Mouse (Mus musculus) ovary, postnatal 14 days (tissue): ENCODE measurements at regions not wholly inside any gene's neighbourhood (a gene's known extent, or its start where the extent isn't known, plus 50 kb on each side); places are given as distances from the start of the nearest gene placed in this dataset.

Experiments used
- DNase-seq: peaks from one replicate; pipeline ENCODE4 v3.0.0; 2022; ENCODE audit warnings: low spot score

GRCm38 (mm10) chr1:190297666-190298327 lies 127.3 kb upstream of the Prox1 start:
- DNase-seq, result no peak

- DNase-seq, result no peak
Measured at GRCm38 (mm10) chr1:190290061-190290460, 119.5 kb upstream of the Prox1 start.

DNA sequence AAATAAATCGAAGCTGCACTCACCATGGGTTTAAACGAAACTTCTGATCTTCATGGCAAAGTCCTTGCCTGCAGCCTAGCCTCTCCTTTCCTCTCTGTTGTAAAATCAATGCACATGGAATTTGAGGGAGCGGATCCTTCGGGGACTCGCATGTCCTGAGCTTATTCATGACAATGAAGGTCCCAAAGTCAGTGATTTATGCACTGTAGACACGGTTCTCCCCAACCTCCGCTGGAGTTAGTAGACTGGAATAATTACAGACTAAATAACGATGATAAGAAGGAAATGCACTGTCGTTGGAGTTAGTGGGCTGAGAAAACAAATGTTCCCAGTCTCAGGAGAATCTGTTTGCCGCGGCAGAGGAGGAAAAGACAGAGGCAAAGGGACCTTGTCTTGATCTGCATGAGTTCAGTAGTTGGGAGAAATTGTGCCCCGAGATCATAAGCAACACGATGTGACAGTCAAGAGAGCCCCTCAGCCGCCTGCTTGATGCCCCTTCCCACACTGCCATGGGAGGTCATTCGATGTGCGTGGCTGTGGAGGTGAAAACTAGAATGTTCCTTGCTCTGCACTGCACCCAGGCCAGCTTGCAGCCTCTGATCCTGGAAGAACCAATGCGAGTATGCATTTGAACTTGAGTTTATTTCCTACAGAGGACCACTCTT lies 116.1 kb upstream of the Prox1 start:
- no peak for DNase-seq

DNA sequence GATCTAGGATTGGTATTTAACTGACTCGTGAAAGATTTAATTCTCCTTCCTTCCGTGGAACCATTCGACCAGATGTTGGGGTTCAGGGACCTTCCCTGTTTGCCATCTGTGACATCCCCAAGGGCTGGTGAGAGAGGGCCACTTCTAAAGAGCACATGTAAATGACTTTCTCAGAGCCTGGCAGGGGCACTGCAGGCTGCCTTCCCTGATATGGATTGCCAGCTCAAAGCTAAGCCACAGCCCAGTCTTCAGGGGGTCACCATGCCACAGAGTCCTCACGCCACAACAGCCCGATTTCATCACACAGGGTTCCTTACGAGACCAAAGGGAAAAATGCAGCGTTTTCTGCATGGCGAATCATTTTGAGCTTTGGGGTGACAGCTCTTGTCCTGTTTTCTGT lies 115.1 kb upstream of the Prox1 start:
- DNase-seq, result no peak

GRCm38 (mm10) chr1:190285049-190285448 lies 114.5 kb upstream of the Prox1 start:
- no peak for DNase-seq

GRCm38 (mm10) chr1:190284138-190284537 lies 113.6 kb upstream of the Prox1 start:
- DNase-seq, result no peak

GRCm38 (mm10) chr1:190280081-190280858 lies 109.8 kb upstream of the Prox1 start:
- no peak for DNase-seq

- DNase-seq, result no peak
Measured at GRCm38 (mm10) chr1:190274911-190275310, 104.4 kb upstream of the Prox1 start.

GRCm38 (mm10) chr1:190270784-190271385 lies 100.4 kb upstream of the Prox1 start:
- no peak for DNase-seq

DNA sequence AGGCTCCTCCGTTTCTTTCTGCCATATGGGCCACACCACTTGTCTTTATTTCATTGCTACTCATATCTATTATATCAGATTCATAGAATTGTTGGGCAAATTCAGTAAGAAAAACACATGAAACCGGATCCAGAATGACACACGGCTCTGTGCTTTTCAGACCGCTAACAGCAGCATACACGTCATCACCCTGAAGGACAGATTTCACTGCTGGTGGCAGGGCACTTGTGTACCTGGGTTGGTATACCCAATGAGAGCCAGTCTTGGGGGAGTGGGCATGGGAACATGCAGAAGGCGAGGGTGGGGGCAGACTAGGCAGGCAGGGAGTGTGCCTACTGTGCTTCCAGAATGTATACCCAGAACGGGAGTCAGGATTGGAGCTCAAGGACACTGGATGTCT lies 98.7 kb upstream of the Prox1 start:
- DNase-seq, result no peak

GRCm38 (mm10) chr1:190265085-190265780 lies 94.7 kb upstream of the Prox1 start:
- no peak for DNase-seq

GRCm38 (mm10) chr1:190264501-190264900 lies 94.0 kb upstream of the Prox1 start:
- DNase-seq, result no peak

DNA sequence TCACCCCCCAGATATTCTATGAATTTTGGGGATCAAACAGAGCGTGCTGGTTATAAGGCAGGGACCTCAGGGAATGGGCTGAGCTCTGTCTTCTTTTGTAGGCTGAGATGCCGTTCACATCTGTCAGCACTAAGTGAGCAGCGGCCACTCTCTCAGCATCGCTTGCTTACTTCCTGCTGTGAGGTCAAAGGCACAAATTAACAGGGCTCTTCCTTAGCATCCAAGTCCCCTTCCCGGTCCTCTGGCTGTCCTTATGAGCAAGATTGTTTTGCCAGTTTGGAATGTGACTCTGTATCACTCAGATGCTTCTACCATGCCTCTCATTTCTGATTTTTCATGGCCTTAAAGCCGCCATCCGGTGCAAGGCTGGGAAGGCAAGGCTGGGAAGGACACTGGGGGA lies 93.1 kb upstream of the Prox1 start:
- no peak for DNase-seq

DNA sequence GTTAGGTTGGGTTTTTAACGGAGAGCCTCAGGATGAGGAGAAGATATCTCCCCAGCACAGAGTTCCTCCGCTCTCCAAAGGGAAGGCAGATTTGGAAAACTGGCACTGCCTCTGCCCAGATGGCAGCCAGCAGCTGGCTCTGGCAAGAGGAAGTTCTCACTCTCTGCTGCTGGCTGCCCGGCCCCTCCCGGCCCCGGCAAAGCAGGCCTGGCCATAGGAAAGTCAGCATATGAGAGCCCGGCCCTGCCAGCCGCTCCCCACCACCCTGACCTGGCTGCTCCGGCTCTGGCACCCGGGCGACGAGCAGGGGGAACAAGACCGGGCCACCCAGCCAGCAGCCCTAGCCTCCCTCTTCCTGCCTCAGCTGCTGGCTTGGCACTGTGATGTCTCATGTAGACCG lies 89.1 kb upstream of the Prox1 start:
- DNase-seq, result no peak

DNA sequence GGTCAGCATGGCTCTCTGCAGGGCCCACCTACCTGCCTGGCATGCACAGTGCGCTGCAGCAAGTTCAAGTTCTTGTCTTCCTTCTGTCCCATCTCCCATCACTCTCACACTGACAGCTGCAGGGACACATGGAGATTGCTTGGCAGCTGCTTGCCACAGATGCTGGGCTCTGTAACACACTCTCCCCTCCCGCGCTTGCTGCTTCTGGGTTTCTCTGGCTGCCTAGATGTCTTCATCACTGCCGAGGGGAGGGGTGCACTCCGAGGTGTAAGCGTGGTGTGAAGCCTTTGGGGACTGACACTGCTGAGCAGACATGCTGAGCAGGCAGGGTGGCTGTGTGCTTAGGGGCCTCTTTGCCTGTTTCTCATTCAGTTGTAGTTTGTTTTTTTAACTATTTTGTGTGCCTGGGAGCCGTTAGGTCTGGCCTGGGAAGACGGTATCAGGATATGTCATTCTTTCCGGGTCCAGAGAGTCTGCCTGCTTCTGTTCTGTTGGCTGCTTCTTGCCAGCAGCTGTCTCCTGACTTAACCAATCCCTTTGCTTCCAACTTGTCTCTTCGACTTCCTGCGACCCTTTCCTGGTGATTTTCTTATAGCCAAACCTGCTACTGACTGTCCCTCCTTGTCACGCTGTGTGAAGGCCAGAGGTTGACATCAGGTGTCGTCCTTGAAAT lies 80.2 kb upstream of the Prox1 start:
- no peak for DNase-seq

- DNase-seq, result no peak
Measured at GRCm38 (mm10) chr1:190242526-190242925, 72.0 kb upstream of the Prox1 start.

DNA sequence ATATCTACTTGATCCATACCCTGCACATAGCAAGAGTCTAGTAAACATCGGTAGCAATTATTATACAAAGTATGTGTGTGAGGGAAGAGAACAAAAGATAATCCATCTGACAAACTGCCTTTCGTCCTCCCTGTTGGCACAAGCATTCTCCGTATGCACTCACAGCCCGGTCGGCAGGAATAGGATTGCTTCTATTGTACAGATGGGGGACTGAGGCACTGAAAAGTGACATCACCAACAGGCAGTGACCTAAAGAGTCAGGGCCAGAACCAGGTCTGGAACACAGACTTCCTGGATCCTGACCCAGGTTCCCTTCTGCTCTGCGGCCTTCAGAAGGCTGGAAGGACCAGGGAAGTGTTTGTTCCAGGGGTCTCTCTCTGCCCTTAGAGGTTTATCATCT lies 69.3 kb upstream of the Prox1 start:
- no peak for DNase-seq

DNA sequence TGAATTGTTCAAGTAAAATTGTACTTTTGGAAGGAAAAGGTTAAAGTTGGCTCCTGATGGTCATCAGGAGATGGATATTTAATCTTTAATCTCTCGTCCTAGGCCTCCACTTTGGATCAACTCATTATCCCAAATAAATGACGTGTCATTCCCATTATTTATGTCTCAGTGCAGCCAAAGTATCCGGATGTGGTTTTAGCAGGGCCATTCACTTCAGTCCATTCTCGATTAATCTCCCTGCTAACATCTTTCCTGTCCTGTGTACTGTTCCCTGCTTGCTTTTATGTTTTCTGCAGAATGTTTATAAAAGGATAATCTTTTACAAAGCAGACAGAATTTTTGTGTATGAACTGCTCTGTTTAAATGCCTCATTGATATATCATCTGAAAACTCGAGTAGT lies 60.4 kb upstream of the Prox1 start:
- DNase-seq, result no peak

DNA sequence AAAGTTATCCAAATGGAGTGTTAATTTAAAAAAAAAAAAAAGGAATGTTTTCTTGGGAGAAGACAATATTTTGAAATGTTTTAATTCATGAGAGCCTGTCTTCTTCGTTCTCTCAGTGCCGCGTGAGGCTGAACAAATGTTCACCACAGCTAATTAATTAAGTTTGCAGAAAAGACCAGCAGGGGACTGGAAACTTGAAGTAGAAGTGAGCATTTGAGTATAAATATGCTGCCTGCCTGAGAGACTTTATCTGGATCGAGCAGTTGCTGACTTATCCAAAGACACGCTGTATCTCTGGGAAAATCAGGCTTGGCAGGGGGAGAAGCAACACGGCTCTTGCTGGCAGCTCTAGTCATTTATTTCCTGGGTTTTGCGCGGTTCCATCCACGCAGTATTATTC lies 49.9 kb upstream of the Prox1 start:
- no peak for DNase-seq
